Mouse (Mus musculus): ENCODE results near the gene Skp1a. TPM values are rescaled to one million over a fixed set of nuclear protein-coding genes. Genes with fewer than 3 reads are reported as not detected.

The Skp1a gene
- polyA plus RNA-seq, 1 experiment, result 285 TPM

DNA sequence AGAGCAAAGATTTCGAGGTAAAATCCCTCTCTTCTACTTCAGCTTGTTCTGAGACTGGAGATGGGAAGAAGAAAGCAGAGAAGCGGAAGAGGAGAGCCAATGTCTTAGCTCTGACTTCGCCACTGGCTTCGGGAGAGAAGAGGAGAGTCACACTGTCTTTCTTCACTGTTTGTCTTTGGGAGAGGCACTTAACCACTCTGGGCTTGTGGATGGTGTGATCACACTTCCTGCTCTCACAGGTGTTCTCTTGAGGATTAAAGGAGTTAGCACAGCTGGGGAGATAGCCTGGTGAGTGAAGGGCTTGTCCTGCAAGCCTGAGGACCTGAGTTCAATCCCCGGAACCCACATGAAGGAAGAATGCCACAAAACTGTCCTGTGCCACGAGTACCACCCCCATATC lies 61.1 kb downstream of the Skp1a start:
- TF ChIP-seq CTCF (IDR thresholded peaks at IDR 0.05; ENCODE audit: borderline replicate concordance, extremely low read depth, insufficient read depth, insufficient read length) (no peak), POLR2A (IDR thresholded peaks at IDR 0.05; ENCODE audit: borderline replicate concordance, extremely low read depth, insufficient read depth, insufficient read length, poor library complexity, severe bottlenecking) (no peak)
- no peak for DNase-seq (ENCODE audit: low read depth)

DNA sequence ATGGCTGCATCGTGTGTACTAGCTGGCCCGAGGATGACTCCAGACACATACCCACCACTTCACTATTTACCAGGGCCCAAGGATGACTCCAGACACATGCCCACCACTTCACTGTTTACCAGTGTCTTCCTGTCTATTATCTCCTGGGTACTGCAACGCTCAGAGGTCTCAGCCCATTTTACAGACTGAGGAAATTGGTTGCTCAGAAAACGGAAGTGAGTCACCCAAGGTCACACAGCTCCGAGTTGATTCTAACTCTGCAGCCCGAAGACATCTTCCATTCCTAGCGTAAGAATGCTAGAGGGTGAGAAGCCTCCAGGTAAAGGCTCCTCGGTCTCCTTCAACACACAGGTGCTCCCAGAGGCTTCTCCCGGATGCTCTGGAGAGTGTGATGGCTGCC lies 62.3 kb downstream of the Skp1a start:
- TF ChIP-seq POLR2A (IDR thresholded peaks at IDR 0.05; ENCODE audit: borderline replicate concordance, extremely low read depth, insufficient read depth, insufficient read length, poor library complexity, severe bottlenecking) (no peak), CTCF (IDR thresholded peaks at IDR 0.05; ENCODE audit: borderline replicate concordance, extremely low read depth, insufficient read depth, insufficient read length) (no peak)
- DNase-seq (ENCODE audit: low read depth), result no peak

Other genes starting within 250 kb of the Skp1a start
- 195 and 261 TPM in 2 replicates for gene Ube2b, start 231.2 kb upstream of the Skp1a start, polyA plus RNA-seq (2012; rRNA removed)
- gene Cdkl3, start 227.8 kb upstream of the Skp1a start, polyA plus RNA-seq (2012; rRNA removed), result 15.0 and 17.1 TPM in 2 replicates
- 107 and 115 TPM in 2 replicates for gene Ppp2ca, start 133.3 kb upstream of the Skp1a start, polyA plus RNA-seq (2012; rRNA removed)
- not detected in 2 replicates for gene Olfr1373, start 86.5 kb upstream of the Skp1a start, polyA plus RNA-seq (2012; rRNA removed)
- not detected in 2 replicates for gene Olfr1371, start 18.0 kb upstream of the Skp1a start, polyA plus RNA-seq (2012; rRNA removed)
- 8.2 and 10.3 TPM in 2 replicates for gene Tcf7, start 51.0 kb downstream of the Skp1a start, polyA plus RNA-seq (2012; rRNA removed)
- 154 and 228 TPM in 2 replicates for gene Vdac1, start 128.9 kb downstream of the Skp1a start, polyA plus RNA-seq (2012; rRNA removed)
- gene 9530068E07Rik, start 164.4 kb downstream of the Skp1a start, polyA plus RNA-seq (2012; rRNA removed), result 101 and 115 TPM in 2 replicates